Mouse (Mus musculus) cerebellum, adult (tissue): Measurements from ENCODE around the gene Pltp.

Experiments used
- ATAC-seq: cut with Nextera tagmentation; 2 replicates; pipeline ENCODE4 v1.9.2; 2017; ENCODE audit warnings: mild to moderate bottlenecking, moderate library complexity, mixed read lengths; ENCODE audit not compliant: insufficient number of reproducible peaks, low FRiP score, low TSS enrichment

Gene Pltp

DNA sequence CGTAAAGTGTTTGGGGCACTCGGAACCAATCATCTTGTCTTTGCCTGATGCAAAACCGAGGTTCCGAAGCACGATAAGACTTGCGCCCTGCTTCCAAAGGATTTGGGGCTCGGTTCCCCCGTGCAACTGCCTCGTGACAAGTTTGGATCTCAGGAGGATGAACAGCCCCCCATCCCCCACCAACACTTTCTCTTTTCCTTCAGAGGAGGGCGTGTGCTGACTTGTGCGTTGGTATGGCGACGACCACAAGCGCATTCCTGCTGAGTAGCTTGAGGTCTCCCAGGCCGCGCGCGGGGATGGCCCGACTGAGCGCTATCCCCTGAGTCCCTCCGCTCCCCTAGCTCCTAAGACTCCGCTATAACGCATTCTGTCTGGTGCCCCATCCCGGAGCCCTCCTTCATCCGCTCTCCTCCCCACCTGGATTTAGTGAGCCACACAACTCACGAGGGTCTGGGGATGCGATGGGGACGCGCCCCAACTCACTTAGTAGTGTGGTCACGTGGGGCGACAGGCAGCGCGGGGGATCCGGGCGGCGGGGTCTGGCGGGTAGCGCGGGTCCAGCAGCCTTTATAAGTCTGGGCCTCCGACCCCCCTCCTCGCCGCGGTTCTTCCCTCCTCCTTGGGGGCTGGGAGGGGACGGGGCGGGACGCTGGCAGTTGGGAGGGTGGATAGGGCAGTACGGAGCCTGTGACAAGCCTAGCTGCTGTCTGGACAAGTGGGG lies at the start of gene Pltp:
Pltp (minus strand) TSS at position 611 of the 721 bp plus-strand sequence.
- no peak for ATAC-seq

DNA sequence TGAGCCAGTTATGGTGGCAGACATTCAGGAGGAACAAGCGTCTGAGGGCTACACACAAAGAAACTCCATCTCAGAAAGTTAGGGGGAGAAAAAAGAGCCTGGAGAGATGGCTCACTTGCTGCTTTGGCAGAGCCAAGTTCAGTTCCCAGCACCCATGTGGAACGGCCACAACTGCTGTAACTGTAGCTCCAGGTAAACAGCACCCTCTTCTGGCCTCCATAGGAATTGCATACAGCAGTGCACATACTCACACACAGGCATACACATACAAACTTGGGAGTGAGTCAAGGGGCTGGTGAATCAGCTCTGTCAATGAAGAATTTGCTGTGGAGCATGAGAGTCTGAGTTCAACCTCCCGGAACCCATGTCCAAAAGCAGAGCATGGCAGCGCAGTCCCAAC lies 48.6 kb upstream of the Pltp start:
- no peak for ATAC-seq

DNA sequence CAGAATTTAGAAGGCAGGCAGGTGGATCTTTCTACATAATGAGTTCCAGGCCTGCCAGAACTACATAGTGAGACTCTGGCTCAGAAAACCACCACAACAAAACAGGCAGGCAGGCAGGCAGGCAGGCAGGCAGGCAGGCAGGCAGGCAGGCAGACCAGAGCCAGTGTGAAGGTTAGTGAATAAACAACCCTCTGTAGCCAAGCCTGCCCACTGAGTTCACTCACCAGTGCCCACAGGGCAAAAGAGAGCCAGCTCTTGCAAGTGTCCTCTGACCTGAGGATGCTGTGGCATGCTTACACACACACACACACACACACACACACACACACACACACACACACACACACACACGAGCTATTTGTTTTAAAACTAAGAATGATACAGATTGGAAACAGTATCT lies 46.0 kb upstream of the Pltp start:
- ATAC-seq: no peak

DNA sequence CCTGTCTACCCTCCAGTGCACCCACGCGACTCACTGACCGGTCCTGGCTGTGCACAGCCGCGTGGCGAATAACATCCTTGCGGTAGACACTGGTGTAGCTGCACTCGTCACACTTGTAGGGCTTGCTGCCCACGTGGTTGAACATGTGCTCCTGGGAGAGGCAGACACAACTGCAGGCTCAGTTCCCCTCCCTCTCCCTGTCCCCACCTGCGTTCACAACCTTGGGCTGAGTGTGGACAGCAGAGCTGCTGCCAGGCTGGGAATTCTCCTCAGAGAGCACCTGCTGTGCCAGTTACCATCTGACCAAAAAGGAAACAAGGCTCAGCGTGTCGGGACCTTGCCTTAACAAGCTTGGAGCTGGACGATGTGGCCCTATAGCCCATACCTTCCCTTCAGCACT lies 43.9 kb upstream of the Pltp start:
- ATAC-seq: peak; percentile 26; the same call in 1 of the 2 replicates

DNA sequence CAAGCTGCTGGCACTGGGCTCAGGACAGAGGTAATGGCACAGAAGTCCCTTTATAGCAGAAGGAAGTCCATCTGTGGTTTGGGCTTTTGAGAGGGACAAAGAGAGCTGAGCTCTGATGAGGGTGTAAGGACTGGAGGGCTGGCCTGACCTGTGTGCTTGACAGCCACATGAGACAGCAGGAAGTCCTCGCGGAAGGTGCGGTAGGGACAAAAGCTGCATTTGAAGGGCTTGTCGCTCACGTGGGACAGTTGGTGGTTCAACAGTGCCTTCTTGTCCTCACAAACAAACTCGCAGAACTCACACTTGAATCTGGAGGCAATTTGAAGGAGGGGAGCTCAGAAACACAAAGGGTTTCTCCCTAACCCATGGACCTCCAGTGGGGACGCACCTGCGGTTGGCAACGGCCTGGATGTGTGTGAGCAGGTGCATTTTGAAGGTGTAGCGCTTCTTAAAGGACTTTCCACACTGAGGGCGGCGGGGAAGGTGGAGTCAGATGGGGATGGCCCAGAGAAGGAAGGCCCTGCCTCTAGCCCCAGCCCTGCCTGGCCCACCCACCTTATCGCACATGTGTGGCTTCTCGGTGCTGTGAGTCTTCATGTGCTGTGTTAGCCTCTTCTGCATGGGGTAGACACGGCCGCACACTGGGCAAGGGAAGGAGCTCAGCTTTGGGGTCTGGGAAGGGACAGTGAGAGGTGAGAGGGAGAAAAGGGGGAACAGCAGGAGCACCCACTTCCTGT lies 42.4 kb upstream of the Pltp start:
- ATAC-seq: no peak

DNA sequence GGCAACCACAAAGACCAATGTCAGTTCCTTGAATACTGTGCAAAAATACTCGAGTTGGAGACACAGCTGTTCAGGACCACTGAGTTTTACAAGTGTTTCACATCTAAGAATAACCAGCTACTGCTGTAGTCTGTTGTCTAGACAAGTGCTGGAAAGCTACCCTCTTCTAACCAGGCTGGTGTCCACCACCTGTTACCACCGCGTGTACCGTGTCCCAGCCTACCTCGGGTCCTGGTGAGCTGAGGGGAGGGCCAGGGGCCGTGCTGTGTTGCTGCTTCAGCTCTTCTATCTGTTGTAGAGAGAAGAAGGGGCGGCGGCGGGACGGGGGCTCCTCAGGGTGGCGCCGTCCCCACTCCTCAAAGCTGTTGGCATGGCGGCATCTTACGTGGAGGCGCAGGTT lies 41.5 kb upstream of the Pltp start:
- ATAC-seq: no peak

DNA sequence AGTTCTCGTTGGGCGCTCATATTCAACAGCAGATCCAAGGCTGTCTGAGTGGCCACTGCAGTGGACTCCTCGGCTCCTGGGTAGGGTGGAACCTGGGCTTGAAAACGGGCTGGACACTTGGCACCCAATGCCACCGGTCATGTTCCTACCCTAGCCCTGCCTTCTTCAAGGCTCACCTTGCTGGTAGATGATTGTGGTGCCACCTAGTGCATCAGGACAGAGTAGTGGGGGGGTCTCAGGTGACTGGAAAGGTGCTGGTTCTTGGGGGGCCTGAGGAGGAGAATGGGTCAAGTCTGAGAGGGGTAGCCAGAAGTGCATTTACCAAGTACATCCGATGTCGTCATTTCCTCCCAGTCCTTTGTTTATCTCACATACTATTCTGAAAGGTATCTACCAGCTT lies 40.5 kb upstream of the Pltp start:
- no peak for ATAC-seq

DNA sequence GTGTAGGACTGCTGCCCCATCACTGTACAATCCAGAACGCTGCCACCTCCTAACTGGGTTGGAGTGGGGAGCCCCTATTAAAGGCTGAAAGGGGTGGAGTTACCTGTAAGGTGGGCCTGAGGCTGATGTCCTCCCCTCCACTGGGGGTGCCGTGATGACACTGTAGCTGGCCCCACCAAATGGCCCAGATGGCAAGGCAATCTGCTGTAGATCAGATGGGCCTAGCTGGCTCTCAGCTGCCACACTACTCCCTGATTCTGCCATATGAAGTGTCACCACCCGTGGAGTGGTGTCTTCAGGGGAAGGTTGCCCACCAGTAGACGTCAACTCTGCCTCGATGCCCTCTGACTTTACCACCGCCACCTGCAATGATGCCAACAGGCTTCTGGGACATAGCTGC lies 38.4 kb upstream of the Pltp start:
- ATAC-seq: no peak

DNA sequence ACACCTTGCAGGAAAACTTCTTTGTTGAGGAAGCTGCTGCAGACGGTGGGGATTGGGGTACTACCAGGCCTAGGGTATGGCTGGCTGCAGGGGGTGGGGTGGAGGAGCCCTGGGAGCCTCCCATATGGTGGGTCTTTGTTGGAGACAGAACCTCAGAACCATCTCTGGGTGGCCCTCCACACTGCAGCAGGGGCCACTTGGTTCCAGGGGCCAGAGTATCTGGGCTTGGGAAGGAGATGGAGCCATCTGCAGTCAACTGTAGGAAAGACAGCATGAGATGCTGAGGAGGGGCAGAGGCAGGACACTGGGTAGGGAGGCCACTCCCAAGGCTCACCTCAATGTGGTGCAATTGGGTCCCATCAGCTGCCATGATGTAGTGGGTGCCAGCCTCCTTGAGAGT lies 37.1 kb upstream of the Pltp start:
- ATAC-seq: no peak

DNA sequence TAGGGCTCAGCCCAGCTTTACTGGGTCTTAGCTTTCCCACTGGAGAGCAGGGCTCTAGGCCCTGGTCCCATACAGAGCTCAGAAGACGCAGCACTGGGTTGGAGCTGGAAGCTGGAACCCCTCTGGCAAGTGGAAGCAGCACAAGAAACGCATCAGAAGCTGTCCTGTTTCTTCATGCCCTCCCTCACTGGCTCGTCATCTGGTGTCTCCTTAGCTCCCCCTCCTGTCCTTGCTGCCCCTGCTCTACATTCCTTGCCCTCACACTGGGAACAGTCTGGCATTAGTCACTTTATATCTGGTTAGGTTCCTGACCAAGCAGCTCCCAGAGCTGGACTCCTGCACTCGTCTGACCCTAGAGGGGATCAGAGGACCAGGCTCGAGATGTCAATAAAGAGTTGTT lies 36.5 kb upstream of the Pltp start:
- no peak for ATAC-seq

DNA sequence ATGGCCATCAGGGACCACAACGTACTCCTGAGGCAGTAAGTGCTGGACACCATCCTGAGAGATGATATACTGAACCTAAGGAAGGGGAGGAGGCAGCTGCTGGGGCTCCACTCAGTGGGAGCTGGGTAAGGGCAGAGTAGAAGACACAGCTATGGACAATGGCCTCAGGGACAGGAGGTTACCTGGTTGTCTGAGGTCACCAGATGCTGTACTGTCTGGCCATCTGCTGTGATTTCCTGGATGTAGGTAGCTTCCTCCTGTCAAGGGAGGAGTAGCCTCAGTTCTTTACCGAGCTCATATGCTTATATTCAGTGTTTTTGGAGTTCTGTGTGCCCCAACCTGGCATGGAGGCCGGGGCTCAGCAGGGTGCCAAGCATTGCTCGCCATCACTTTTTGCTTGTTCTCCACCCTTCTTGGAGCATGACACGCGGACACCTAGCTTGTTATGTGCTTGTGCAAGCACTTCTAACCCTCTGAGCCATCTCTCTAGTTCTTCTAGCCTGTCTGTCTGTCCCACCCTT lies 35.2 kb upstream of the Pltp start:
- ATAC-seq: no peak

DNA sequence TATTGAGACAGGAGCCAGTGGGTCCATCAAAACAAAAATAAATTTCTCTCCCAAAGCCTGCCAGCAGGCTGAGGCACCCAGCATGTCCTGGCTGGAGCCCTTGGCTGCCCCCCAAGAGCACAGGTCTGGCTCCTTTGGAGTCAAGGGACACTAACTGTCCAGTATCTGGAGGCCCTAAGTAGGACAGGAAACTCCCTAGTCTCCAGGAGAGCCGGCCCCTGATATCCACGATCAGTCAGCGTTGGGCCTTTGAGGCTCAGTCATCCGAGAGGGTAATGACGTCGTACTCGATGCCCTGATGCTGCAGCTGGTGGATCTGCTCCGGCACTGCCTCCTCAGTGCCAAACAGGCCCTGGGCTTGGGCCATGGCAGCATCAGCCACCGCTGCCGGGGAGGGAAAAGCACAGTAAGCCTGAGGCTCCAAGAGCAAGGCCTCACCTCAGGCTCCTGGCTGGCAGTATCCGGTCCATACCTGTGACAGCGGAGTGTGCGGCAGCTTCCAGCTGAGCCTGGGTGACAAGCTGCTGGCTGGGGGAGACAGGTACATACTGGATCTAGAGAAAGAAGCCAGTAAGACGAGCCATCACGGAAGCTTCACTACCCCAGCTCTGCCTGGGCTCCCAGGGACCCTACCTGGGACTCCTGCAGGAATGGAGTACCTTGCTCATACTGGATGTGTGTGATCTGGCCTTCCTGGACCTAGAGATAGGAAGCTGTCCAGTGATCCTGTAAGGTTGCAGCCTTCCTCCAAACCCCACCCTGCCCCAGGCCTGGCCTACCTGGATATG lies 34.6 kb upstream of the Pltp start:
- ATAC-seq: peak; percentile 36; the same call in 1 of the 2 replicates

DNA sequence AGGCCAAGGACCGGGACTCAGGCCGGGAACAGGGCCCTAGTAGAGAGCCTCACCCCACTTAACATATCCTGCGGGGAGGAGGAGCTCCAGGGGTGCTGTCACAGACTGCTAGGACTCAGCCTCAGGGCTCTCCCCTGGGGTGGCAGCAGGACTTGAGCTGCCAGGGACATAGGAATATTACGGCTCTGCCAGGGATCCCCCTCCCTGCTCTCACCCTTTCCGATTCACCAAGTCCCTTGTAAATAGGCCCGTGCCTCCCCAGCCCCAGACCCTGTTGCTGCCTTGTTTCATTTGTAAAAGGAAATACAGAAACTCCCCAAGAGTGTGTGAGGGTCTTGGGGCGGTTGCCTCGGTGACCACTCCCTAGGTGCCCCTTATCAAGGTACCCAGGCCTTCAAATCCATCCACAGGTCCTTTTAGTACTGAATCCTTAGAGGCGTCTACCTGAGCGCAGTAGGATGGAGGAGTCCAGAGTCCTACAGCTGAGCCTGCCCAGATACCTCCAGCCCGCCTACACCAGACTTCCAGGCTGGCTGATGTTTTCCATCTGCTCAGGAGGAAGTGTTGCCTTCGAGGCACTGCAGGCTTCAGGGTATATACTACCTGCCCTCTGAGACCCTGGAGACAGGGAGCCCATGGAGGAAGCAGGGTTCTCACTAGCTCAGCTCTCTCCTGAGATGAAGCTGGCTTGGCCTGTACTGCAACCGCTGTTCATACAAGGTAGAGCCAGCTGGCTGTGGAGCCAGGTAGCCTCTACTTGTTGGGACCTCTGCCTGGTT lies 33.7 kb upstream of the Pltp start:
- ATAC-seq: no peak

DNA sequence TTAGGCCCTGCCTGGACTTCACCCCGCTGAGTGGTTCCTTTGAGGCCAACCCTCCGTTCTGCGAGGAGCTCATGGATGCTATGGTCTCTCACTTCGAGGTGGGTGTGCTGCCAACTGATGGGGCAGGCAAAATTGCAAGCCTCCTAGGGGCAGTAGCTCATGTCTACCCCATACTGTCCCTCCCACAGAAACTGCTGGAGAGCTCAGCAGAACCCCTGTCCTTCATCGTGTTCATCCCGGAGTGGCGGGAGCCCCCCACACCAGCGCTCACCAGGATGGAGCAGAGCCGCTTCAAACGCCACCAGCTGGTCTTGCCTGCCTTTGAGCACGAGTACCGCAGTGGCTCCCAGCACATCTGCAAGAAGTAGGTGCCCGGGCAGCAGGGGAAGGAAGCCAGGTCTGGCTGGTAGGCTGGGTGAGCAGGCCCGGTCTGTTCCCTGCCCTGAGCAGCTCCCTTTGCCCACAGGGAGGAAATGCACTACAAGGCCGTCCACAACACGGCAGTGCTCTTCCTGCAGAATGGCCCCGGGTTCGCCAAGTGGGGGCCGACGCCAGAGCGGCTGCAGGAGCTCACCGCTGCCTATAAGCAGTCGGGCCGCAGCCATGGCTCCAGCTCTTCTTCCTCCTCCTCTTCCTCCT lies 33.0 kb upstream of the Pltp start:
- no peak for ATAC-seq

DNA sequence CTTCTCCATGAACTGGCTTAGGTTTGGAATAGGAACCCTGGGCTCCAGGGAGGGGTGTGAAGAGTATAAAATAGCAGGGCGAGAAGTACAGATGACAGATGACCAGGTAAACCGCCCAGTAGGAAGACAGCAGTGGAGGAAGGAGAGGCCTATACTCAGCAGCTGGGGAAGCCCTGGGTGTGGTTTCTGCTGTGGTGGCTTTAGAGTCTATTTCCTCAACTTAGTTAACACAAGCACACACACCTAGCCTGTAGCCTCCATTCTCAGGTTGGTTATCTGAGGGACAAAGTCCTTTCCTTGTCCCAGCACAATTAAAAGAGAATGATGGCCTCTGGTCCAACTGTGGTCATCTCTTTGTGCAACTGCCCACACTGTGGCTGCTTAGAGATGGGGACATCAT lies 32.4 kb upstream of the Pltp start:
- ATAC-seq: no peak

DNA sequence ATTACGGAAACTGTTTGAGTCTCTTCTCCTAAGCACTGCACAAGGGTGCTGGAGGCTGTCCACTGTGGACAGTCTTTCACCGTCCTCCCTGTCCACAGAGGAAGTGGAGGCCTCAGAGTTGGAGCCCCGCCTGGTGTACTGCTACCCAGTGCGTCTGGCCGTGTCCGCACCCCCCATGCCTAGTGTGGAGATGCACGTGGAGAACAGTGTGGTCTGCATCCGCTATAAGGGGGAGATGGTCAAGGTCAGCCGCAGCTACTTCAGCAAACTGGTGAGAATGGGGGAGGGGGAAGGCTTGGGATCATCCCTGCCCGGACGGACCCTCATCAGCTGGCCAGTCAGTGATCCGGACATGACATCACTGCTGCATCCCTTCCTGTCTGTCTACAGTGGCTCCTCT lies 31.5 kb upstream of the Pltp start:
- ATAC-seq: no peak

DNA sequence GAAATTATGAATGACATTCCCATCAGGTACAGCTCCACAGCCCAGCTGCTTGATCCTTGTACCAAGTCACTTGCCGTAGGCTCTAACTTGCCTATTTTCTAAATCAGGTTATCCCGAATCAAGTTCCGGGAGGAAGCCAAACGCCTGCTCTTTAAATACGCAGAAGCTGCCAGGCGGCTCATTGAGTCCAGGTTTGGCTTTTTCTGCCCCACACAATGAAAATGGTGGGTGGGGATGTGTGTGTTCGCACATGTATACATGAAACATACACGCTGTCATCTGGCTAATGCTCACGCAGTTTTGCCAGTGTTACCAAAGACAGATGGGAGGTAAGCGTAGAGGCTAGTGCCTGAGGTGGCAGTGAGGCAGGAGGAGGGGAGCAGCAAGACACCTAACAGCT lies 29.1 kb upstream of the Pltp start:
- no peak for ATAC-seq

DNA sequence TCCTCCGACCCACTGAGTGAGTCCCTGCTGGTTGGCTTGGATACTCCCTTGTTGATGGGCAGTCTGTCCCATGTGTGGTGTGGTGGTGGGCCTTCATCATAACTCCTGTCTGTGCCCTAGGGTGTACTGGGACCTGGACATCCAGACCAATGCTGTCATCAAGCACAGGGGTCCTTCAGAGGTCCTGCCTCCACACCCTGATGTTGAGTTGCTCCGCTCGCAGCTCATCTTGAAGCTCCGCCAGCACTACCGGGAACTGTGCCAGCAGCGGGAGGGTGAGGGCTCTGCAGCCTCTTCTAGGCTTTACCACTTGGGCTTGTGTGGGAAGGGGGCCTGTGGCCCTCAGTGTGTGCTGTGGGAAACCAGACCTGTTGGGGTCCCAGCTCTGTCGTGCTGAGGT lies 28.3 kb upstream of the Pltp start:
- ATAC-seq: no peak

DNA sequence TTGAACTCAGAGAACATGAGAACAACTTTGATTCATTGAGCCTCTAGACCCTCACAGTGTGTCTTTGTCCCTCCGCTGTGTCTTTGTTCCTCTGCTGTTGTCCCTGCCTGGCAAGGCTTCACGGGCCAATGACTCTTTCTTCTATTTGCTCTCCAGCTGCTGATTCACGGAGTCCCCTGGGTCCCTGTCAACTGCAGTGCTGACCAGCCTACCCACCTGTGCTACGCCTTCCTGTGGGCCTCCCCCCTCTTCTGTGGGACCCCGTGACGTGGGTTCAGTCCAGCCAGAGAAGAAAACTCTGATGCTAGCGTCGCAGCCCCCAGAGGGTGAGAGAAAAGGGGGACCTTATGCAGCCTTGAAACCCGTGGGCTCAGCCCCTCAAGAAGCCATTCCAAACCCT lies 25.1 kb upstream of the Pltp start:
- no peak for ATAC-seq
